Mouse (Mus musculus): ENCODE data around the gene Scrn3.

DNA sequence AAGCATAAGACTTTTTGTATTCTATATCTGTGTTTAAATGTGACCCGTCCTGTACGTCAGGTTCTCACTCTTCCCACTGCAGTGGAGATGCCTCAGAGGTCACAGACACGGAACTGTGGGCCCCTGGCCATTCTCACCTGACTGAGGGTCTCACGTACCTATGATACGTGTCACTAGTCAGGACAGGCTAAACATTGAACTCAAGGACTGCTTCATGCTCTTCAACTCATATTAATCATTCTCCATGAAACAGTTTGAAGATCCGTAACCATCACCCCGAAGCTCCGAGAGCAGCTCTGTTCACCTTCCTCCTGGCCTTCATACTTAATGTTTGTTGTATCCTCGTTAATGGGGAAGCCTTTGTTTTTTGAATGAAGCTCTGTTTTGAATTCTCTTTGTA is 5.0 kb downstream of the Scrn3 start:
- no peak for TF ChIP-seq POLR2A (IDR thresholded peaks at IDR 0.05; ENCODE audit: extremely low read depth, insufficient read depth, low read length)
- no peak for TF ChIP-seq CTCF (IDR thresholded peaks at IDR 0.05; ENCODE audit: low read depth, low read length)

Measured in liver, adult 2 months (tissue).